Mouse (Mus musculus) naive thymus-derived CD4-positive, alpha-beta T cell, adult 2 months (primary cell): ENCODE data around the gene Napa.

ENCODE experiments used
- DNase-seq: peaks from one replicate; pipeline ENCODE4 v3.0.0-alpha.2; 2011; ENCODE audit warnings: low read depth

The Napa gene

GRCm38 (mm10) chr7:16132161-16132581, 33.9 kb downstream of the Napa start:
- DNase-seq = no peak

- DNase-seq = no peak
These were observed 34.7 kb downstream of the Napa start for GRCm38 (mm10) chr7:16132926-16133325.

- DNase-seq = no peak
These were observed 35.4 kb downstream of the Napa start for GRCm38 (mm10) chr7:16133691-16134090.

GRCm38 (mm10) chr7:16134951-16135392, 36.7 kb downstream of the Napa start:
- no peak for DNase-seq

- no peak for DNase-seq
These were observed 48.5 kb downstream of the Napa start for GRCm38 (mm10) chr7:16146489-16147410.

GRCm38 (mm10) chr7:16147643-16148042, 49.4 kb downstream of the Napa start:
- peak; percentile 32 for DNase-seq

- no peak for DNase-seq
These were observed 51.0 kb downstream of the Napa start for GRCm38 (mm10) chr7:16149241-16149640.

GRCm38 (mm10) chr7:16150191-16151145, 52.2 kb downstream of the Napa start:
- no peak for DNase-seq

- peak; percentile 73 for DNase-seq
These were observed 55.3 kb downstream of the Napa start for GRCm38 (mm10) chr7:16153522-16153921.

GRCm38 (mm10) chr7:16155132-16155872, 57.0 kb downstream of the Napa start:
- DNase-seq = no peak

- DNase-seq = no peak
These were observed 58.0 kb downstream of the Napa start for GRCm38 (mm10) chr7:16156105-16156714.

- no peak for DNase-seq
These were observed 60.5 kb downstream of the Napa start for GRCm38 (mm10) chr7:16158735-16159134.

GRCm38 (mm10) chr7:16160702-16161101, 62.4 kb downstream of the Napa start:
- no peak for DNase-seq

GRCm38 (mm10) chr7:16161302-16161701, 63.0 kb downstream of the Napa start:
- DNase-seq = no peak

- DNase-seq = no peak
These were observed 63.8 kb downstream of the Napa start for GRCm38 (mm10) chr7:16162036-16162435.
